Mouse (Mus musculus) telencephalon, adult 2 months (tissue): ENCODE measurements at regions not wholly inside any gene's neighbourhood (a gene's known extent, or its start where the extent isn't known, plus 50 kb on each side); places are given as distances from the start of the nearest gene placed in this dataset.

Experiments
- DNase-seq: peaks from one replicate; pipeline ENCODE4 v3.0.0-alpha.2; 2011; ENCODE audit warnings: low read depth, low spot score

DNA sequence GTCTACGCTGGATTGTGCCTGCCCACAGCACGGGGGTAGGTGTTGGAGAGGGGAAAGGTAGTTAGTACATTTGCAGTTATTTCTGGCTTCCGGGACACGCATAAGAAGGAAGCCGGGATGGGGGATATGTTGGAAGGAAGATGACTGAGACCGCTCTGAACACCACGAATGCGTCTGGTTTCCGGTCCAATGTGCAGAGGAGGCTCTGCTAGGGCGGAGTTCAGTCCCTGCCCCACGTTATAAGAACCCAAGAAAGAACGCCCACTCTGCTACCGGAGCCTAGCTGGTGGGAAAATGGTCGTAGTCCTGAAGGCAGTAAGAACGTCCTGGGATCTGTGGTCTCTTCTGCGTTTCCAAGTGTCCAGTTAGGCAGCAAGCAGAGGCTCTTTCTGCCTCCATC lies 104.1 kb downstream of the Sox9 start:
- no peak for DNase-seq

DNA sequence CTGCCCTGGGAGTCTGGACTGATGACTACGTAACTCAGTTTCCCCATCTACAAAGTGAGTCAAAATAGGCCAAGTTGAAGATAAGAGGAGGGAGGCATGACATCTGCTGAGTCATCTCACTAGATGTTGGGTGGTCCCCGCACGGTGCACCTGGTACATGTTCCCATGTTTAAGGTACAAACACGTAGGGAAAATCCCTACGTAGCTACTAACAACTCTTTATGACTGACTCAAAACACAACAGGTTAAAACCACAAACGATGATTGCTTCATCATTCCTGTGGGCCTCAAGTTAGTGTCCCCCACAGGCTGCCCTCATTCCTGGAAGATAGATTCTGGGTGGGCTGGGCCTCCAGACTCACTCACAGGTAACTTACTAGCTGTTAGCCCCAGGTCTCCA lies 107.7 kb downstream of the Sox9 start:
- no peak for DNase-seq

DNA sequence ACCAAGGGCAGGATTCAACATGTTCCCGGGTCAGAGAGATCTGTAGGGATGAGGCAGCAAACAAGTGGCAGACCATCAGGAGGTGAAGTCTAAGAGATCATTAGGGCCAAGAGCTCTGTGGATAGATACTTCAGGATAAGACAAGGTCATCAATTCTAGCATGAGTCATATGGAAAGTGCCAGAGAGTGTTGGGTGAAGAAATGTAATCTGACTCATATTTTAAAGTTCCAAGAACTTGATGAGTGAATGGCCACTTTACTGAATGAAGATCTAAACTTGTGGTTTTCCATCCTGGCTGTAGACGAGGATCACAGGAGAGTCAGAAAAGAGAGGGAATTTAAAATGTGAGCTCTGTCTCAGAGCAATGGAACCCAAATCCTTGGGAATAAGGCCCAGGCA lies 115.6 kb downstream of the Sox9 start:
- DNase-seq, result no peak

DNA sequence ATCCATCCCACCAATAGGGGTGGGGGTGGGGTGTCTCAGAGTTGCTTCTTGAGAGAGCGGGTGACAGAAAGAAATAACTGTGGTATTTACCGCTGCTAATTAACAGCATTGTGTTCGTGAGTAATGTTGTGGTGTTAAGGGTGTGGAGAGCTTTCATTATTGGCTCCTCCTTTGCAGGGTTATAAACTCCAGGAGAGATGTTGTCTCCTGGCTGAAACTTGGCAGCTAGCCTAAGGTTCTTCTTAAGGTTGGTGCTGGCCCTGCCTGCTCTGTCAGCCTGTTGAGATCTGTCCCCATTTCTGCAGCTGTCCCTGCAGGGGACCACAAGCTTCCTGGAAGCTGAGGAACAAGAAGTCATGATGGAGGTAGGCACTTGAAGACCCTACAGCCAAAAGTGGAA lies 120.6 kb downstream of the Sox9 start:
- DNase-seq, result no peak

DNA sequence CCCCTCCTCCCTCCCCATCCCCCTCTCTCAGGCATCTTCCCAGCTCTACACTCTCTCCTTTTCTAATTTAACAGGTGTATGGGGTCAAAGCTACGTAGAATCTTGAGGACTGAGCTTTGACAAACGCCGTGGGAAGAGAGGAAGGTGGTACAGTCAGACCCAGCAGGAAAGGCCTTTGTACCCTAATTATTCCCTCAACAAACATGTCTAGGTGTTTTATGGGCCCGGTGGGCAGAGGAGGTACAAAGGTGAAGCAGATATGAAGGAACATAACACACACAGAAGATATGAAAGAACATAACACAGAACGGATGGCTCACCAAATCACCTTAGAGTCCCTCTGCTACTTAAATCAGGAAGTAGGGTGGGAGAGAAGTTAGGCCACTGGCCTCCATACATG lies 128.3 kb downstream of the Sox9 start:
- DNase-seq, result no peak

DNA sequence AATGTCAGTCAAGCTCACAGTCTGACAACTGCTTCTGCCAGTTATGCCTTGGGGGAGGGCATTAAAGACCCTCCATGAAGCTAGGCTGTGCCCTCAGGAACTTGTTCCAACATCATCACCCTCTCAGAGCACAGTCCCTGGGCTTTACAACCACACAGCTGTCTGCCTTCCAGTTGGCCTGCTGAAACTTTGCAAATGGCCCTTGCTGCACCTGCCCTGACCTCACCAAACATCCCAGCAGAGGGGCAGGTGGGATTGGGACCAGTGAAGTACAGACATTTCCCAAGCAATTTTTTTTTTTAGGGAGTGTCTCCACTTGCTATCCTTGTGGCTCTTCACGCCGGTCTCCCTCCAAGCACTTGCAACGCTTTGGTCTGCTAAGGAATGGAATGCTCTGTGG lies 130.9 kb downstream of the Sox9 start:
- no peak for DNase-seq

DNA sequence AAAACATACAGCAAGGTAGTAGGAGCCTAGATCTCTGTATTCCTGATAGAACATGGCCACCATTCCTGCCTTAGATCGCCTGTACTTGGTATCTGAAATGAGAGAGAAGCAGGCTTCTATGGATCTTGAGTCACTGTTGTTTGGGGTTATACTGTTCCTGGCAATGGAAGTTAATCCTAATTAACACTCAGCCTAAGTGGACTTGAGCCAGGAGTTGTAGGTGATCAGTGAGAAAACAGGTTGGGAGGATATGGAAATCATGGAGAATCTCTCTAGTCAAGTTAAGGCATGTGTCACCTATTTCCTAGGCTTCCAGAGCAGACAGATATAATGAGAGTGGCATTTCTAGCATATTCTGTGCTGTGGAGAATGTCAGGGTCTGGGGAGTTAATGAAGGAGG lies 134.9 kb downstream of the Sox9 start:
- DNase-seq, result no peak

DNA sequence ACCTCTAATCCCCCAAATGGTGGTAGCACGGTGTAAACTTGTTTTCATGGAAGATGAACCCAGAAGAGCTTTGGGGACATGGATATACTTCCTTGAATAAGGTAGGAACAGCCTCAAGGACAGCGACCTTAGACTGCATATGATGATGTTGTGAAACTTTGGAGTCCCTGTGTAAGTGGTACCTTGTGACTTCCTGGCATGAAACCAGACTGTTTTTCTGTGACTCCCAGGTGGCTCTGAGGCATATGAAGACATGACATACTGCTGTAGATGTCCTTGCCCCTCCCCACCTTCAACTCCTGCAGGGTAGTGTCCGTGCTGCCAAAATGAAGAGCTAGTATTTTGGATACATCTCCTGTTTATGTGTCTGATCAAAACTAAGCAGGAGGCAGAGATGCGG lies 138.1 kb downstream of the Sox9 start:
- DNase-seq, result no peak

DNA sequence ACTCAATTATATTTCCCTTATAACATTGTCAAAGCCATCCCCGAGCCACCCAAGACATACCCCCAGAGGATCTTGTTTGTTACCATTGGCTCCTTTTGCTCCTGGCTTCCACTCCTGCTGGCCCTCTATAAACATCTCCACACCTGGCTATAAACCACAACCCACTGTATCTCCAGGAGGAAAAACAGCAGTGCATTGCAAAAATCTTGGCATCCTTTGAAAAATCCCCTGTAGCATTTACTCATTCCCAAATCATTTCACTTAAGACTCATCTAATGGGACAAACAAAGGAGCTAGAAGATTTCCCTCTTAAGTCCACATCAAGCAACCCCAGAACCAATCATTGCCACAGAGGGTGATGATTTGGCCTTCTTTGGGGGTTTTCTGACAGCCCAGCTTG lies 142.6 kb downstream of the Sox9 start:
- DNase-seq, result no peak

DNA sequence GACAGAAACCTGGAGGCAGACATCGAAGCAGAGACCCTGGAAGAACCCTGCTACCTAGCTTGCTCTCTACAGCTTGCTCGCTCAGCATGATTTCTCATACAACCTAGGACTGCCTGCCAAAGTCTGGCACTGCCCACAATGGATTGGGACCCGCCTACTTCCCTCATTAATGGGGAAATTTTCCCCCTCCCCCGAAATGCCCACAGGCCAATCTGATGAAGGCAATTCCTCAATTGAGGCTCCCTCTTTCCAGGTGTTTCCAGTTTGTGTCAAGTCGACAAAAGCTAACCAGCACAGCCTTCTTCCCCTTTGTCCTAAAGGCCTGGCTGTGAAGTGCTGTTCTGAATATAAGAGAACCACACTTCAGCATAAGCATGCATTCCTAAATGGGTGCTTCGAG lies 143.1 kb downstream of the Sox9 start:
- DNase-seq, result no peak

DNA sequence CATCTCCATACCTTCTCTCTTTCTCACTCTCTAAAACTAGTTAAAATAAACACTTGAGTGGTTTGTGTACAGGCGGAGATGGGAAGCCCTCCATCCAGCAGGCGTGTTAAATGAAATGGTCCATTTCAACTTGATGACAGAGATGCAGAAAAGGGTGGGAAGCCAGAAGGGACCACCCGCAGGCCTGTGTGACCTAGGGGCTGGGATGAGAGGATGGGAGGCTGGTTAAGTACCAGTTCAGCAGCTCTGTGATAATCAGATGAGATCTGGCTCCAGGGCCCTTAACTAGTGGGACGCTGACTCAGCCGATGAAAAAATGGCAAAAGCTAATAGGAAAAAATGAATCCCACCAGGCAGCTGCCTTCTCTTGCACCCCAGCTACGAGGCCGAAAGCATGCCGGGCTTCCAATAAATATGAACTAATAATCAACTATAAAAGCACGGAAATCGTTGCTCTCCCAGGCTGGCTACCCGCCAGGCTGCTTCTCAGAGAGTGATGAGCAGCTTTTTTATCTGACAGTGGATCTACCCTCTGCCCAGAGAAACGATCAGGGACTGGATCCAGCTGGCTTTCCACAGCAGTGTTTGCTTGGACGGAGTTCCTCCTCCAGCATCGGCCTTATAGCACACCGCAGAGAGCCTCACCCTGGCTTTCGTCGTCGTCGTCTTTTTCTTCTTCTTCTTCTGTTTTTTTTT lies 144.5 kb downstream of the Sox9 start:
- DNase-seq, result peak; percentile 1

DNA sequence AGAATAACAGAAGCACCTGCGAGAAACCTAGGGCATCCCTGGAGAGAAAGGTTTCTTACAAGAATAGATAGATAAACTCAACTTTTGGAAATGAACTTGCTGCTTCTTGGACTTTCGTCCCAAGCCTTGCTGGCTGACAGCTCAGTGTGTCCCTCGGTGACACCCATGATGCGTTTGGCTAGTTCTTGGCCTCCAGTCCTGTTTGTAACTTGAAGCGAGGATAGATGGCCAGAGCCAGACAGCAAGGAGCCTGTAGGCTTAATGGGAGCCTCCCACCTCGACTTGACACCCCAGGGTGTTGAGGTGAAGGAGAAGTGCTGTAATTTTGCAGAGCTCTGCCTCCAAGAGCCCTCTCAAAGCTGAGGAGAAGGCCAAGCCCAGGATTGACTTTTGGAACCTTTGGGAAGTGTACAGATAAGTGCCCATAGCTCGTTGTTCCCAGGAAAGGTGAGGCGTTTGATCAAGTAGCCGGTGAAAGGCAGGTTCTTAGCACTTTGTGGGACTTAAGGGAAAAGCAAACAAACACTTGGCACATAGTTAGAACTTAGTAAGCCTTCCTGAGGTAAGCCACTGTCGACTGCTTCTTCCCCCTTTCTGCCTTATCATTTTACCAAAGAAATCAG lies 148.3 kb downstream of the Sox9 start:
- DNase-seq, result no peak

DNA sequence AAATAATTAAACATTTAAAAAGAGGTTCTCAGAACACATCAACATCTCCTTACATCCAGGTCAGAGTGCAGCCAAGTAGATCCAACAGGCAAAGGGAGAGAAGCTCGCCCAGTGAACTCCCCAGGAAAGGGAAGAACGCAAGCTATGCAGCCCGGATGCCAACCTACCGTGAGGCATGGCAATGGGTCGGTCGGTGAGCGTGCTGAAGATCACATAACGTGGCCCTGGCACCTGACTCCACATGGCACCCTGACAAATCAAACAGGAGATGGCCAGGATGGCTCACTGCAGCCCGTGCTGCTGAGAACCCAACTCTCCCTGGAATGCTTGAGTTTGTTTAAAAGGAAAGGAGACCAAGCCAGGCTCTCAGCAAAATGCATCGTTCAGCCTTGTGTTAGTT lies 156.0 kb downstream of the Sox9 start:
- DNase-seq, result no peak

DNA sequence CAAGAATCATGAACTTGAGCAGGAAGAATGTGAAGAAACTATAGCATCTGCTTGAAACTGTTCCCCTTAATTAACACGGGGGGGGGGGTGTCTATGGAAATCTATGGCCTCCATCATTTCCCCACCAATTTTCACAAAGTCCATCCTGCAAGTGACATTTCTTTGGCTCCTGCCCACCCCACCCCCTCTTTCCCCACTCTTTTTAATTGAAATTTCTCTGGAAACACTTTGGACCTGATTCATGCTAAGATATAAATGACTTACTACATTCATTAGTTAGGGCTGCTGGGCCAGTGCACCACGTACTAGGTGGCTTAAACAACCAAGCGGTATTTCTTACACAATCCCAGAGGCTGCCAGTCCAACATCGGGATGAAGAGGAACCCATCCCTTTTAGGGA lies 169.4 kb downstream of the Sox9 start:
- DNase-seq, result no peak

DNA sequence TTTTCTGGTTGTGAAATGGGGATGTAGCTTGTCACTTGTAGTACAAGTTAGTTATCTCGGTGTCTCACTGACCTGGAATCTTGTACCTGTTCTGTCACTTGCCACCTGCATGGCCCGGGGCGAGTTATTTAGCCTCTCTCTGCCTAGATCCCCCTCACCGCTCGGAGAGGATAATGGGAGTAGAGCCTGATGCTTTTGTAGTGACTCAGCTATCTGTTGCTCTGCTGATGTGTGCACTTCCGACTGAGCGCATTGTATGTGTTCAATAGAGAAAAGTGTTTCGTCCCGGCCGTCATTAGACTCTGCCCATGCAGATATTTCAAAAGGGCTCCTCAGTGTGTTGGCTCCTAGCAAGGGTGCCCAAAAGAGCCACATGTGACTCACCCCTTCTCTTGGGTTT lies 170.3 kb downstream of the Sox9 start:
- DNase-seq, result no peak

DNA sequence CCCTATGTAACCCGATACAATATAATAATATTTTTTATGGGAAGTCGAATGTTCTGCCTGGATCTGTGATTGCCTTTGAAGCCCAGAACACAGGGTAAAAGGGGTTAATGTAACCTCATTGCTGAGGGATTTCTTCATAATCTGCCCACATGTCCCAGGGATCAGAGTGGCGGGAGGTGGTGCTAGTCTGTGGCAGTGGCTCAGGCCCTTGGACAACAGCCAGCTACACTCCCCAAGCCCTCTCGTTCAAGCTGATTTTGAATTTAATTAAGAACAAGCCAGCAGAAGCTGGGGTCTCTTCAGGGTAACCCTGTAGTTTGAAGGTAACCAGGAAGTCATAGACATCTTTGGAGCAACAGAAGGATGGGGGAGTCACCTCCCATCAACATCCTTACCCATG lies 171.5 kb downstream of the Sox9 start:
- no peak for DNase-seq

DNA sequence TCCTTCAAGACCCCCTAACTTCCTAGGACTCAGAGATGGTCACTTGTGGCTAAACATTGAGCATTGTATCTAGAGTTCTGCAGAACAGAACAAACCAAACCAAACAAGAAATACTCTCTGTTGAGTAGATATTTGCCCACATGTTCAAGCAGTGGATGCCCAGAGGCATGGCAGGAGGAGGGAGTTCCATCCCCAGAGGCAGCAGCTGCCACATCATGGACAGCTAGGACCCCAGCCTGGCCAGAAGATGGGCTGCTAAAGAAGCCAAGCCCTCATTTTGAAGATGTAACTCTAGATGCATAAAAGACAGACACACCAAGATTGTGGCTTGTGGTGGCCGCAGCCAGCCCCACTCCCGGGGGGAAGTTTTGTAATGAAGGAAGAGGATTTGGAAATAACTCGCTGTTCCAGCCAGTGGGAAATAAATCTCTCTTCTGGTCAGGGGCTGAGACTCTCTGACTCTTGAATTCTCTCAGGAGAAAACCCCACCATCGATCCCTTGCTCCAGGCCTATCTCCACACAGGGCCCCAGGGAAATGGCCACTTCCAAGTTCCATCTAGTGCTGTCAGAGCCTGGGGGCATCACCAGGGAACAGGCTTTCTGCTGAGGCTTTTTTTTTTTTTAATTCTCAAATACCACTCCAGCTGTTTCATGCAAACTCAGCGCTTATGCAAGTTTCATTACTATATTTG lies 174.9 kb downstream of the Sox9 start:
- DNase-seq, result no peak

DNA sequence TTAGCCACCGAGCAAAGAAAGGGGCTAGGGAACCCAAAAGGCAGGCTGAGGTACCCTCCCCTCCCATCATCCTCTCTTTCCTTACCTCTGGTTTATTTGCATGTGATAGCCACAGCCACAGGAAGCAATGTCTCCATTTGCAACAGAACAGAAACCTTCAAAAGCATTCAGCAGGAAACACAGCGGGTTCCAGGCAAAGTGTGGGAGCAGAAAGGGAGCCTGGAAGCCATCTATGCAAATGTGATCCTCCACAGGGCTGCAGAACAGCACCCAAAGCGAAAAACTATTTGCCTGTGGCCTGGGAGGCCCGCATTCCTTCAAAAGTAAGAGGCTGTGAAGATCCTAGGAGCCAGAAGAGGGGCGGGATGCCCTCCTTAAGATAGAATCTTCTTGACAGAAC lies 177.6 kb downstream of the Sox9 start:
- no peak for DNase-seq

DNA sequence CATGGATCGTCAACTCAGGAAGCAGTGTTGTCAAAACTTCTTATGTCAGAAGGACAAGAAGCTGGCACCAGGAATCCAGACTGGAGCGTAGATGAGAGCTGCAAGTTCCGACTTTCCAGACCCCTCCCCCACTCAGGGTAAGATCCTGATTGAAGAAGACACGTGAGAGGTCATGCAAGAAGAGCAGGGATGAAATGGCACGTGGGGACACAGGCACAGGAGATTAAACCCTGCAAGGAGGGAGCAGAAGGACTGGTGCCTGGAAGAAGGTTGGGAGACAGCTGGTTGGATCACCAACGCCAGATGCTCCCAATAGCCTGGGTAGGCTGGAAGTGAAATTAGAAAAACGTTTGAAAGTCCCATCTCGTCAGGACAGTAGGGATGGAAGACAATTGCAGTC lies 191.3 kb downstream of the Sox9 start:
- no peak for DNase-seq

DNA sequence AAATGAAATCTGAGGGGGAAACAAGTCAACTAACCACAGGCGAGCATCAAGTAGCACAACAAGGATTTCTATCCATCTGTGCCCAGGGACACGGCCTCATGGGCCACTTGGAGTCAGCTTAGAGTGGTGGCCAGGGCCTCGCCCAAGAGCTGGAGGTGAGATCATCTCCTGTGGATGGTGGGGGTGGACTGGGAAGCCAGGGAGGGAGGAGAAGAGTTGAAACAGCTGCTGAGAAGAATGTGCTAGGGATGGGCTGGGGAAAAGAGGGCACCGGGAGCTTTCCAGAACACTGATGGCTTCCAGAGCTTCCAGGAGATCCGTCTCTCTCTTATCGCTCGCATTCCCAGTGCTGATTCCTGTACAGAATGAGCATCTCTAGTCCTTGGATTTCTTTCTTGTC lies 192.9 kb downstream of the Sox9 start:
- DNase-seq, result no peak

DNA sequence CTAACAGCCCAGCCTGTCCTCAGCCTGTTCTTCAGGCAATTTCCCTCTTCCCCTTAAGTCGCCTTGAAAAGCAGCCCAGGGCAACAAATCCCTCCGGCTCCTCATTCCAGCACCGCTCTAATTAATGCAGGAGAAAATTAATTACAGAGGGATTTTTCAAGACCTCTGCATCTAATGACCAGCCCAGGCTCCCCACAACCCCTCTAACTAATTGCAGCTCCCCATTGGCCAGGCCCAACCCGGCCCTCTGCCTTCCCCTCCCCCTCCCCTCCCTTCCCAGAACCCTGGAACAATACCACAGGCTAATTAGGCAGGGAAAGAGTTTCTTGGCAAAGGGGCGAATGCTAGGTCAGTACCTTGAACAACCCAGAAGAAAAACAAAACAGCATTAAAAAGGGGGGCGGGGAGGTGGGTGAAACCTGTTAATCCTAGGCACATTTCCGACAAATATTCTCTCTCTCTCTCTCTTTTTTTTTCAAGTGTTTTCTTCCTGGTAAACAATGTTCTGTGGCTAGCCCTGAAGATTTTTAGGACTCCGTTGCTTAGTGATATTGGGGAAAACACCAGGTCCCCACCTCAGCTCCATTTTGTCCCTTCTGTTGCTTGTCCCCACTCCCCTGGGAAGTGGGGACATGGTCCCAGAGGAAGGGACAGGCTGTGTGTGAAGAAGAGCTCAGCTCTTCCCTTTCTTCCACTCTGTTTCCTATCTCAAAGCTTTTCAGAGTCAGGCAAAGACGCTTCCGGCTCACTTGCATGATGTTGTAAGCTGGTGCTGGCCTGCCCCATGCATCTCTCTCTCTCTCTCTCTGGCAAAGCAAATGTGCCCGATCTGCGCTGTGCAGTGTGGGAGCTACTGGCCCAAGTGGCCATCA lies 195.1 kb downstream of the Sox9 start:
- no peak for DNase-seq

DNA sequence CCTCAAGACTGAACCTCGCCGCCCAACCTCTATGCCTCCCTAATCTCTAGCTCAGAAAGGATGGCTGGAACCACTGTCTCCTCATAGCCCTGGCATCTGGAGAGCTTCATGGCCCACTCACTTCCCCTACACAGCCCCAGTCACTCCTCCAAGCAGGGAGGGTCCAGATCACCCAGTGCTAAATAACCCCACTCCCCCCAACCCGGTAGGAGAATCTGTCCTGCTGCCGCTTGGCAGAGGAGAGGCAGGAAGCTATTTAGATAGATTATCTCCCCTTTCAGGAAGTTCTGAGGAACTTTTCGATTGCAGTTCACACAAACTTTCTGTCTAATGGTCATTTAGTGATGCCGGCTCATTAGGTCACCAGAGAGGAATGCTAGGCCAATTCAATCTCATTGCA lies 196.9 kb downstream of the Sox9 start:
- DNase-seq, result no peak
